Mouse (Mus musculus) MN1 (cell line): ENCODE results near the gene Npas3.
A peak's percentile ranks its signal among the peaks of the same experiment; 100 is the strongest.

Source experiments
- DNase-seq: peaks from one replicate; pipeline ENCODE4 v3.0.0-alpha.2; 2016; ENCODE audit warnings: low spot score

The Npas3 gene

DNA sequence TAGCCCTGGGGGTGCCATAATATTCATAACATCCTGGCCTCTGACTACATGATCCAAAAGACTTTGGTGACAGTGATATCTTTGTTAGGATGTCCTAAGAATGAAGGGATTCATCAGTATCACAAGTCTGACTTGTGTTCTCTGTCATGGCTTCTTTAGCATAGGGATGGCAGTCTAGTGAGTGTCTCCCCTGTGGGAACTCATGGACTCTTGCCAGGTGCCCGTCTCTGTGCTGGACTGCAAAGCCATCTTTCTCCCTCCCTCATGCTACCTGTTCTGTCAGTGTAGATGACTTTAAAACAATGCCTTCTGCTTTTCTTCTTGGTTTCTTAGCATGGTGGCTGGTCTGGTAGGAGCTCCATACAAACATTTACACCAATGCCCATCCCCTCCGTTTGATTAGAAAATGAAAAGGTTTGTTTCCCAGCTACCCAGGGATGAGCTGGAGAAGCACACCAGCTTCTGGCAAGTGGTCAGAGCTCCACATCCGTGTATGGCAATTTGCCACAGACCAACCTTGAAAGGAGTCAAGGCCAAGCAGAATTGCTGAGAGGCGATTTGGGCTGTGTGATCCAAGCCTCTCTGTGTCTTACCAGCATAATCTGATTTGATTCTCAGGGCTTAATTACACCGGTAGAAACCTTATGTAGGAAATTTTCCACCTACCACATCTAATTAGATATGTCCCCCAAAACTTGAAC lies 616.1 kb downstream of the Npas3 start:
- DNase-seq = peak; percentile 18

DNA sequence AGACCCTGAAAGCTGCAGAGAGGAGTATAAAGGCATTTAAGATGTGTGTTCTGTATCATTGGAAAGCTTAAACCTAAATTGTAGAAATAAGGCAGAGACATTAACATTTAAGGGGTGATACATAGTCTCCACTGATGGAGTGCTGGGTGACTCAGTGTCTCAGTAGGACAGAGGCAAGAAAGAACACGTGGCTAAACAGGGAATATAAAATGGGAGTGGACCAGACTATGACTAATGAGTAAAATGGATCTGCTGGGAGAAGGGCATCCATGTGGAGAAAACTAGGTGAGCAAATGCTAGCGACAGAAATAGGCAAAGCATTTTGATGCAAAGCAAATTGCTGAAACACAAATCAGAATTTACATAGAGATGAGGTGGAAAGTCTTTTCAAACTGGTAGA lies 617.2 kb downstream of the Npas3 start:
- DNase-seq = no peak

DNA sequence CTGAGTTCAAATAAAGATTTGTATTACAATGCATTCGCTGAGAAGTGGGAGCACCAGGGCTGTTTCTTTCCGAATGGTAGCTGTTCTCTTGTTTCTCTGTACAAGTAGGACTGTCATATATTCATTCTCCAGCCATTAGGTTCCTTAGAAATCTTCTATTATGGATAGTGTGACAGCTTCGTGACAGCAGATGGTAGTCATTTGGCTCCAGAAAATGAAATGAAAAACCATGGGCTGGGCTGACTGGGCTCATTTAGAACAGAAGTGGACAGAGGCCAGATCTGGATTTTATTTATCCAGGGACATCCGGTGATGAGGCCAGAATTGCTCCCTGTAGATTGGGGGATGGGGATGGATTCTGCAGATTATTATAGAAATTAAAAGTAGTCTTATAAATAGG lies 621.5 kb downstream of the Npas3 start:
- DNase-seq = no peak

DNA sequence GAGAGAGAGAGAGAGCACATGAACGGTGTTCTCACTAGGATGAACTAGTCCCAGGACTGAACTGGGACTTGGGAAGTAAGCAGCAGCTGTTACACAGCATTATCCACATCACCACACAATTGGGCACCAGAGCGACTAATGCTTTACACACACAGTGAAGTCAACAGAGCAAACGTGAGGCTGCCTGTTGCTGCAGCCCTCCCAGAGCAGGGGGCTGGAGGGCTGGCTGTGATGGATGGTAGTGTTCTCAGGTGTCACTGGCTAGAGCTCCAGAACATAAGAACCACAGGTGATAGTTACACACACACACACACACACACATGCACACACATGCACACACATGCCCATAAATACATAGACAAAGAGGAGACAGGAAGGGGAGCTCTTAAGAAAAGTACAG lies 626.7 kb downstream of the Npas3 start:
- no peak for DNase-seq

DNA sequence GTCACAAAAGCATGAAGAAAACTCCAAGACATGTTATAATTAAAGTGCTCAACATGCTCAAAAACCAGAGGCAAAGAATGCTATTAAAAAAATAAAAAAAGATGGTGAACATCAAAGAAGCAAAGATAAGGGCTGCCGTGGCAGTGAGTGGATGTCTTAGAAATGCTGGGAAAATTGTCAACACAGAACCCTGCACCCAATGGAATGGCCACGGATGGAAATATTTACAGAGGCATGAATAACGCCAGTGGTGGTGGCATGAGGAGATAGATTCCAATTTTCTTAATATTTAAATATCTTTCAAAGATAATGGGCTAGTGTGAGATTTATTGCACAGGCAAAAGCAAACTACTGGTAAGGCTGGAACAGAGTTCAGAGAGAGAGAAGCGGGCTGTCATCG lies 628.2 kb downstream of the Npas3 start:
- no peak for DNase-seq

DNA sequence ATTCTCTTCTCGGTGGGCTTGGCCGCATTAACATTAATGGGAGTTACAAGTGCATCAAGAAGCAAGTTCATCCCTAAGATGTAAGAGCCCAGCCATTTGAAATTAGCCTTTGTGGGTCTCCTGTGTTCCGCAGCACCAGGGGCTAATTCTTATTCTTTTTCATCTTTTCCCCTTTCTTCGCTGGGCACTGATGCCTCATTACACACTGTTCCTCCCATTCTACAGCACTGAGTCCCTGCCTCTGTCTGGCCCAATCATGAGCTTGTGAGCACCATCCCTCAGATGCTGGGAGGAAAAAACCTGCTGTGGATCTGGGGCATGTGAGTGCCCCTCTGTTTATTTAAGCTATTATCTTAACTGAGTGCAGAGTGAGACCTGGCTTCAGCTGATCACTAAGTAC lies 633.2 kb downstream of the Npas3 start:
- no peak for DNase-seq

DNA sequence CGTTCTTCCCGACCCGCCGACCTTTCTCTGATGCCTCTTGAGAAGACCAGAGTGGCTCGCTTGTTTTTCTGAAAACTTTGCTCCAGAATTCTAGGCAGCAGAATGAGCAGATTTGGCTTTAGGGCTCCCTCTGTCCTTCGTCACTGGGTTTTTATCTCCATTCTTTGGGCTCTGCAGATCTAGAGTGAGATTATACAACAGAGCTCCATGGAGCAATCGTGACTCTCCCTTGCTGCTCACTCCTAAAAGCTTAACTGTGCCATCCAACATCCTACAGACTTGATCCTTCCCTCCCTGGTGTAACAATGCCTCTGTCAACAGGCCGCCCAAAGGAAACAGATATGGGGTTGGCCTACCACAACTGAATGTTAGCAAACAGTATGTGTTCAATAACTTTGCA lies 634.4 kb downstream of the Npas3 start:
- no peak for DNase-seq

DNA sequence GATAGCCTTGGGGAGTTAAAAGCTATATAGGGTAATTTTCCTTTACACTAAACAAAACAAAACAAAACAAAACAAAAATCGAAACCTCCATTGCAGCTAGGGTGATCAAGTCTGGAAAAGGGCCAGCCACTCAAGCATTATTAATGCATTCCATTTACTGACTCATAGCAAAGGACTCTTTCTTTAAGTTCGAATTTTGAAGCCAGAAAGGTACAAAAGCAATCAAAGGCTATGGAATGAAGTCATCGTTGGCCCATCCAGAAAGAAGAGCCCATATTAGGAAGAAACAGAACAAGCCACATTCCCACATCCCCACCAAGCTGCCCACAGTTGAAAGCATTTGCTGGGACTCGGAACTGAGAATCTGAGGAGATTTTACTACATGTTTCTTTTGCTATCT lies 640.1 kb downstream of the Npas3 start:
- DNase-seq = peak; percentile 29

DNA sequence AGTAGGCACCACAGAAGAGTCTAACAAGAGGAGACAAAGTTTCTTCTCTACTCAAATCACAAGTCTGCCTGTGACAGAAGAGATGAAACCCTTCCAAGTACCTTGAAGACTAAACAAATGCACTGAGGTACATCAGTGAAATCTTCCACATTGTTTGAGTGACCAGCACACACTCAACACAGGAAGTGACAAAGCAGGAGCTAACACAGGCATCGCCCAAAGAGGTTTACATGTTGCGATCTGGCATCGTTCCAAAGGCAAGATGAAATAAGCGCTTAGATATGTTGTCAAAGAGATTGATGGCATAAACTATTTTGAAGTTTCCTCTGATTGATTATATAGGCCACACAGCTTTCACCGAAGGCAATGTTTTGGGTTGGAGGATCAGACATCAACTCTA lies 647.4 kb downstream of the Npas3 start:
- DNase-seq = no peak

DNA sequence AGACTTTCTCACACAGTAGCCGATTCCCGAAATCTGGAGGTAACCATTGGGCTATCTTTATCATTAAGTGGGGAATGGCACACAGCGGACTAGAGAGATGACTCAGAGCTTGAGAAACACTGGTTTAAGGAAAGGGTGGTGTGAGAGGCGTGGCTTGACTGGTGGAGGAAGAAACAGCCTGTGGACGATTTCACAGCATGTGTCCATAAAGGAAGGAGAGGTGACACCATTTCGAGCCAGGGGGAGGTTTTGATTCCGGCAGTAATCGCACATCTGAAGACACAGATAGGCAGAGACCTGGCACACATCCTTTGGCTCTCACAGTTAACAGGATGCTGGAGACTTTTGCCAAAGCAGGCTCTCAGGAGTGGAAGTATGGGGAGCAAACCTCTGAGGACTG lies 660.3 kb downstream of the Npas3 start:
- DNase-seq = no peak

DNA sequence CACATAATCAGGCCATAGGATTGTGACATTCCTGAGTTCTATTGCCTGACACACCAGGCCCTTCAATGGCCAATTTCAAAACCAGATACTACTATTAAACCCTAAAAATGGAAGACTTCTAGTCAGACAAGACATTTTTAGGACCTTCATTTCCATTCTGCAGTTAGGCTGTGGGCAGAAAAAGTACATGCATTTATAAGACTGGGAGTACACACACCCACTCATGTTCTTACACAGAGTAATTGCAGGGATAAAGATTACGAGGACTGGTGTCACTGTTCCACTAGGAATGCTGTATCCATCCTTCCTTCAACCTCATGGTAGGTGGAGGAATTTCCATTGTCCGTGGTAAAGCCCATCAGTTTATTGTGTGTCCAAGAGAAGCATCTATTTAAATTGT lies 661.7 kb downstream of the Npas3 start:
- no peak for DNase-seq

DNA sequence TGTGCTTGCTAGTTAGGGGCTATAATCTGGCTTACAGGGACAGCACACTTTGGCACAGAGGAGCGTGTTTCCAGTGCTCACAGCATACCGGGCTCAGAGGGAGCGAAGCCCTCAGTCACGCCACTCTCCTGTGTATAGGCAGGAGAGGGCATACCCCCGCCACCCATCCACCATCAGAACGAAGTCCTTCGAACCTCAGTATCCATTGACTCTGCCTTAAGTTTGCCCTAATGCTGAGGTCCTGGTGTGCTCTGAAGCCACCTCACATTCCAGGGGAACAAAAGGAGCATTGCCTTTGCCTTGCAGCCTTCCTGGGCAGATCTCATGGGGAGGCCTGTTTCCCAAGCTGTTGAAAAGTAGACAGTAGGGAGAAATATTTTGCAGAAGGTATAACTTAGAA lies 673.7 kb downstream of the Npas3 start:
- no peak for DNase-seq

DNA sequence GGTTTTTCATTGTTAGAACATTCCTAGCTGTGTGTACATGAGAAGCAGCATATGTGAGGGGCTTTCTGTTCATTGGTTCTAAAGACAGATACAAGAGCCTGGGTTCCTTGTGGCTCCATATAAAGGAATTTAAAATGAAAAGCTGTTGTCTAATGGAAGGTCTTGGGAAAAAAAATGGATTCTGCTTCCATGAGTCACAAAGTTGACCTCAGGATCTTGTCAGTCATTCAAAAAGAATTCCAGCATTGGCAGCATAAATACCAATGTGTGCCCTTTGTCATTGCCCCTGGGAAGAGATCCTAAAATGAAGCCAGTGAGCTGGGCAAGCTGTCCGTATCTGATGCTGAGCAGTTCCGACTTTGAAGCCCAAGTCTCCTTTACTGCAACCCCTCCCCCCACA lies 700.3 kb downstream of the Npas3 start:
- no peak for DNase-seq

DNA sequence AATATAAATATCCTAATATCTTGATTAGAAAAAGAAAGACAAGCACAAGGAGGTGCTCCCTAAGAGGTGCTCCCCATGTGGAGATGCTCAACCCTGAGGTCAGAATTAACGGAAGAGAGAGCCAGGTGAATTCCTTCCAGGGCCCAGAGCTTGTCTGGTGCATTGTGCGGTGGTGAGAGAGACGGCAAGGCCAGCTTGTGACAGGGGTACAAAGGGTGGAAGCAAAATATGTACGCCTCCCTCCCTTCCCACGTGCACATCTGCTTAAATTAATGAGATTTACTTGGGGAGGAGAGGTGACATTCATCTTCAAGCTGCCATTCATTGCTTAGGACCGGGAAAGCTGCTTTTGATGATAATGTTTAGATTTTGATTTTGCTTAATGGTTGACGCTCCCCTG lies 713.5 kb downstream of the Npas3 start:
- no peak for DNase-seq

DNA sequence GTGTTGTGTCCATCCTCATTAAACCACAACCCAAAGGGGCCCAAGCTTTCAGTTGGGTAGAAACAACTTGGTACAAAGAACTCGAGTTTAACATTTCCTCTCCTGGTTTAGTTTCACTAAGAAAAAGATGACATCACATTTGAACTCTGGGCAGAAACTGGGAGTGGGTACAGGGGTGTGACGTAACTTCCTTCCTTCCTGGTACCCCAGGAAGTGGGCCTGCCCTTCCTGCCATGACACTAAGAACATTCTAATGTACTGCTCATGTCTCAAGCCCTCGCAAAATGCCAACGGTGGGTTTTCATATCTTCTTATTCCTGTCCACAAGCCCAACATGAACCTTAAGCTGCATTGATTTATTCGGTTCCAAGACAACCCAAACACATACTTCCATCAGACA lies 715.1 kb downstream of the Npas3 start:
- no peak for DNase-seq

DNA sequence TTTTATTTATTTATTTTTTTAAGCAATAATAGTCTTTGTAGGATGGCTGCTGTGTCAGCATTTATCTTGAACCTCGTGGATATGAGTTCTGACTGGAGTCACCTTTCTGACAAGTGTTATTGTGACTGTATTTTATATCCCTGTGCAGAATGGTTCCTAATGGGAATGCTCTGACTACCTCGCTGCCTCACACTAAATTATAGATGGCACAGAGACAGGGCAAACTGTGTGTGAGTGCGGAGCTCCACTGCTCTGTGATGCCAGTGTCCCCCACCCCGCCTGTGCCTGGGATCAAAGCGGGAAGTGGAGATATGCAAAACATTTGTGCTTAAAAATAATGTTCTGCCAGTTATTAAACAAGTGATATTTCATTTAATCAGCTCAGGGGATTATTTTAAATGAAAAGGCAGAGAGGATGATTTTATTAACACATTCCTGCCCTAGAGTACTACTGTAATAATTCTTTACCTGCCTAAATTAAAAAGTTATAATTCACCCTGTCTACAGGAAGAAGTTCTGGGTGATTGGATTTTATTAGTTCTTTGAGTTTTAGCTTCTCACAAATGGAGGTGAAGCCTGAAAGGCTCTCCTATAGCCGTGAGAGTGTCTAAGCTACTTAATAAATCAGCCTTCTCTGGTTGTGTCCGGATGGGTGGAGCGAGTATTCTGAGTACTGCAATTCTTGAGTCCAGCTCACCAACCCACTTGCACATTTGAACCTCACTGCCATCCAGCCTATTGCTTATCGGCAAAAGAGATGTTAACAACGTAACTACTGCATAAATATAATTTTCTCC lies 721.1 kb downstream of the Npas3 start:
- DNase-seq = no peak

DNA sequence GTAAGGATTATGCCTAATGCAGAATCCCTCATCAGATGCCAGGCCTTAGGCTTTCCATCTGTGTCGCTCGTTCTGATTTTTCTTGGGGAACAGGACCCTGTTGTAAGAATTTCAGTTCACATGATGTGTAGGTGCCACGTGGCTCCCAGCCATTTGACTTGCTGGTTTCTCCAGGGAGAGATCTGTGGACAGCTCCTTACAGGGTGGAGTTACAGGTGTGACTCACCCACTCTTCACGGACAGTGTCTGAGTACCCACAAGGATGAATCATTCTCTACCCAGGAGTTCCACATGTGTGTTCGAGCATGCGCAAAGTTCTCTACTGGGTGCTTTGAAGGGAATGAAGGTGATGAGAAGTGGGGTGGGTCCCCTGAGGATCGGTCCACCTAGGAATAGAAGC lies 722.2 kb downstream of the Npas3 start:
- no peak for DNase-seq

DNA sequence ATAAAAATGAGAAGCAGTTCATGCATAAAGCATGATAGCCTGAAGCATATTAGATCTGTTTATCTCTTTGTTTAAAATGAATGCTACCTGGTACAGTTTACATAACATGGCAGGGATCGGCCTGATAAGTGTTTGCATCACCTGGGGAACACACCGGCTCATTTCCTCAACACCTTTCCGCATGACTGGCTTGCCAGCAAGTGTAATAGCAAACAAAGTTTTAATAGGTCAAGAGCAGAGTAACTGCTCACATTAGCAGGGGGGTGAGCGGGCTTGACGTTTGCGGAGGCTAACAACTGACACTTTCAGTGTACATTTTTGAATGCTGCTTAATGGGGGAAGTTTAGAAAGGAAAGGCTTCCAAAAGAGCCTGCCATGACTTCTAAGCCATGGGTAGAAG lies 724.9 kb downstream of the Npas3 start:
- no peak for DNase-seq

DNA sequence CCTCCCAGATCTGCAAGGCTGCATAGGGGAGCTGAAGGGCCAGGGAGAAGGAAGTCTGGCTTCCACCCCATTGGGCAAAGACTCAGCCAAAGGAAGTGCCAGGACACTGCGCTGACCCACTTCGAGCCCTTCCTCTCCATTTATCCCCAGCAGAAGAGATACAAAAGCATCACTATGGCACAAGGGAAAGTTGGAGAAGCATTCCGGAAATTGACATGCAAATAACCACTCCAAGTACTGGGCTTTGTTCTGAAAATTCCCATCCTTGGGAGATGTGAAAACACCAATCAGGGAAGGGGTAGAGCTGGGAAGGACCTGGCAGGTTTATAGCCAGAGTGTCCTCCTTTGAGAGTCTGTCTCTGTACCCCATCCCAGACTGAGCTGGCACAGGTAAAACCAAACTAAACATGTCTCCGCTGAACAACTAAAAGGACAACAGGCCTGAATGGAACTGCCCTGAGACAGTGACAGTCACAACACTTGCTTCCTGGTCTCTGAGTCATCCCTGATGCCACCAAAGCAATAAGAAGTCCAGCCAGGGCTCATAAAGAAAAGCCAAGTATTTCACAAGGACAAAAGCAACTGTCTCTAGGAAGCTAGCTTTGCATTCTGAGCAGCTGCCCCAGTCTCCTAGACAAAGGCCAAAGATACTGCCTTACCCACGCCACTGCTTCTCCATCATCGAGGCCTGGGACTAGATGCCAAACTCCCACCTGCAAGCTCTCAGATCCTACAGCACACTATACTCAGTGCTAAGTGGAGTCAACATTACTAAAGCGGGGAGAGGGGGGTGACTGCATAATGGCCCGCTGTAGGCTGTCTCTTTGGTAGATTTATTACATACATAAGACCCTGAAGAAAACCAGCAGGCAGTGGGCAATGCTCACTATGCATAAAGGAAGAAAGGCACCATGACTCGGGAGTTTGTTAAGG lies 733.4 kb downstream of the Npas3 start:
- no peak for DNase-seq

DNA sequence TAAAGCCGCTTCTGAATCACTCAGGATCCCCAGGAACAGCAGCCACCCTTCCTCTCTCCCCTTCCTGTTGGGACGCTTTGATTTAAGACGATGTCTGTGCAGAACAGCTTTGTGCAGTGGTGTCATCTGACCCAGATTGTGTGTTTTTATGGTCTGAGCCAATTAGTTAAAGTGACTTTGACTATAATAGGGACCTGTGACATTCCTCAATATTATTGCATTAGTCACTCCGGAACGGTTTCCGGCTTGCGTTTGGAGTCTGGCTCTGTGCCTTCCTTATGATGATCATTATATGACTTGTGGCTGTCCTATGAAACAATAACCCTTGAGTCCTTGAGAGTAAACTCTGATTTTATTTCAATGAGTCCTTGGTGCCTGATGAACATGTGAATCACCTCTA lies 735.5 kb downstream of the Npas3 start:
- DNase-seq = peak; percentile 79

DNA sequence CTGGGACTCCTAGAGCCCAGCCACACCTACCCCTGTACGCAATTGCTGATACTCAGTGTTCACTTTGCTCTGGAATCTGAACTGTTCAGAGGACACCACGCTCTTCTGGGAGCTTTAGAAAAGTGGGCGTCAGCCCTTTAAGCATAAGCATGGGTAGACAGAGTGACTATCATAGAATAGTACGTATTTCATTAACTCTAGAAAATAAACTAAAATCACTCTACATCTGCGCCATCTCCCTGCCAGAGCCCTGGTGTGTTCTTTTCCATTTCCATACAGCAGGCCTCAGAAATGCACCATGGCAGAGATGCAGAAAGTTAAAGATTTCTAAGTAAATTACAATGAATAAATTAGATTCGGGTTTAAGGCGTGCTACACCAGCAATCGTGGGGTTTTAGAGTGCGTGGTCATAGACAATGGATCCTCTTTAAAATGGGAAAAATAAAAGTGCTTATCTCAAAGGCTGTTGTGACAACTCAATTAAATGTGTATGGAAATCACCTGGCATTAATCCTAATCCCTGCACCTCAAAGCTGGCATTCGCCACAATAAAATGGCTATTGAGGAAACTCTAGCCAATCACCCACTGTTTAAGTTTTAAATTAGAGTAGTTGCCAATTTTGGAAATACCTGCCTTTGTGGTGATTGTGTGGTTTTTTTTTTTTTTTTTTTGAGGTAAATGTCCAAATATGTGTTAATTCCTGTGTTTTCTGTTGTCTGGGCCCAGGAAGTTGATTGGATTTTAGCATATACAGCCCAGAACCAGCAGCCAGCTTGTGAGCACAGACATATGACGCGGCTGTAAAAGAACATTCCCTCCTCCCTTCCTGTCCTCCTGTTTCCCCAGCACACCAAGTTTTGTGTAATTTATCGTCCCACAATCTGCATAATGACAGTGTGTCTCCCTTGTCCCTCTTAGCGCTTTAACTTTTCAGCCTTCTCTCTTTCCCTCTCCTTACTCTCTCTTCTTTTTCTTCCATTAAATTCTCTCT lies 737.7 kb downstream of the Npas3 start:
- no peak for DNase-seq

DNA sequence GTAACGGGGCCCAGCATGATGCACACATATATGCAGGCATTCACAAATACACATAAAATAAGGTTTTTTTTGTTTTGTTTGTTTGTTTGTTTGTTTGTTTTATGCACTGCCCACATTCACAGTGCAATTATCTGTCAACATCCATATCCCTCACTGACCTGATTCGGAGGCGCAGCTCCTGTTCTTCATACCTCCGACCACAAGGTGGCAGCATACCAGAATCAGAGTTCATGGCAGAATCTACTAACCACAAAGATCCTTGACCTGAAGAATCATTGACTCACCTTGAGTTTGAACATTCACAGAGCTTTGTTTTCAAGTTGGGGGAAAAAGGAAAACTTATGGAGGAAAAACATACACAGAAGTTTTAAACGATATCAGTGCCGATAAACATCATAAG lies 743.9 kb downstream of the Npas3 start:
- no peak for DNase-seq
